Mouse (Mus musculus) neural tube, embryonic 13.5 days (tissue): ENCODE results near the gene Ctsh. TPM values are rescaled to one million over a fixed set of nuclear protein-coding genes. Genes with fewer than 3 reads are reported as not detected.
A peak's percentile ranks its signal among the peaks of the same experiment; 100 is the strongest.

Source experiments
- ATAC-seq: fragments of 200-750 bp; cut with Nextera tagmentation; 2 replicates; pipeline ENCODE4 v1.8.0; 2017; ENCODE audit warnings: low read depth, mild to moderate bottlenecking, moderate TSS enrichment, moderate library complexity
- H3K27ac ChIP-seq: fragments of 300-500 bp; sonication (generic); replicated peaks from 2 replicates; pipeline ENCODE4 v1.5.1; 2015; ENCODE audit warnings: moderate library complexity, mild to moderate bottlenecking, inconsistent platforms
- H3K27me3 ChIP-seq: fragments of 300-500 bp; sonication (generic); 2 replicates; pipeline ENCODE4 v1.6.1; 2015; ENCODE audit warnings: mild to moderate bottlenecking, inconsistent platforms
- H3K36me3 ChIP-seq: fragments of 300-500 bp; sonication (generic); 2 replicates; pipeline ENCODE4 v1.6.1; 2015; ENCODE audit warnings: mild to moderate bottlenecking, inconsistent platforms
- H3K4me1 ChIP-seq: fragments of 300-500 bp; sonication (generic); replicated peaks from 2 replicates; pipeline ENCODE4 v1.6.1; 2015; ENCODE audit warnings: inconsistent platforms
- H3K4me2 ChIP-seq: fragments of 300-500 bp; sonication (generic); 2 replicates; pipeline ENCODE4 v1.6.1; 2015; ENCODE audit warnings: inconsistent platforms, mild to moderate bottlenecking, moderate library complexity
- H3K4me3 ChIP-seq: fragments of 300-500 bp; sonication (generic); 2 replicates; pipeline ENCODE4 v1.5.1; 2015; ENCODE audit warnings: mild to moderate bottlenecking, inconsistent platforms
- H3K9ac ChIP-seq: fragments of 300-500 bp; sonication (generic); 2 replicates; pipeline ENCODE4 v1.6.1; 2015; ENCODE audit warnings: moderate library complexity, mild to moderate bottlenecking, inconsistent platforms
- H3K9me3 ChIP-seq: fragments of 300-500 bp; sonication (generic); 2 replicates; pipeline ENCODE4 v1.6.1; 2016; ENCODE audit warnings: inconsistent platforms
- WGBS: fragments of 180-500 bp; shearing (Covaris S2); methylation state at CpG from one replicate; pipeline ENCODE4 v1.1.7; 2015; 5-methylcytosine and 5-hydroxymethylcytosine counted together
- polyA plus RNA-seq: library from polyadenylated mRNA; unstranded; fragments of >200 nt; fragmentation: Nextera tagmentation; extraction: Ambion mirVana; gene quantifications from 2 replicates; pipeline ENCODE4 v1.2.1, GENCODE M21; 2015

Ctsh gene
- polyA plus RNA-seq, 1 experiment from 2014 or later = 34.0 TPM

DNA sequence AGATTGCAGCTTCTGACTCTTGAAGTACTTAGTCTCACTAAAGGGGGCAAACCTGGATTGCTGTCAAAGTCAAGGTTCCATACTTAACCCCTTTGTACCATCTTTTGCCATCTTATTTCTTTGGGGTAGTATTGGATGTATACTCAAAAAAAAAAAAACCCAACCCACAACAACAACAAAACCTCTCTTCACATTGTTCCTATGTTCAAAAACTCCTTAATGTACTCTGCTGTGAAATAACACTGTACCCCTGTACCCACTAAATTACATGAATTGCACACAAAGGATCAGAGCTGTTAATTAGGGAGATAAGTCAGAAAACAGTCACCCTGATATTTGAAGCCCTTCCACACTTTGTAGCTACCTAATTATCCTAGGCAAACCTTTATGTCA lies 61.4 kb downstream of the Ctsh start:
- Histone ChIP-seq H3K27me3 (no peaks in the 10 kb centered on the region; the same call in 1 of the 2 replicates), H3K27ac (0 out of 2 replicates have a peak overlapping the region, but pooled peaks have one; percentile 99), H3K4me3 (peak overlapping the region; percentile 92), H3K4me1 (peaks cover 33% of the 10 kb centered on the region), H3K4me2 (peak overlapping the region; percentile 61), H3K36me3 (no peaks in the 10 kb centered on the region), H3K9ac (peak overlapping the region; percentile 74), H3K9me3 (no peaks in the 10 kb centered on the region)
- no peak for ATAC-seq

DNA sequence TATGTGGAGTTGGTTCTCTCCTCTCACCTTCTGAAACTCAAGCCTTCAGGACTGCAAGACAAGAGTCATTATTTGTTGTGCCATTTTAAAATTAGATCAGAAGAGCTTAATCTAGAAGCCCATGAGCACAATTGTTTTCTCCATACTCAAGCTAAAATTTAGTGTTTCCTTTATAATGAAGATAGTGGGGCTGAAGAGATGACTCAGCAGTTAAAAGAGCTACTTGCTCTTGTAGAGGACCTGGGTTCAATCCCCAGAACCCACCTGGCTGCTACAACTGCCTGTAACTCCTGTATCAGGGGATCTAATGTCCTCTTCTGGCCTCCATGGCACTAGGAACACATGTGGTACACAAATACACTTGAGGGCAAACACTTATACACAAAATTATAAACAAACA lies 63.3 kb downstream of the Ctsh start:
- H3K4me3 ChIP-seq = no peak overlapping the region
- H3K36me3 ChIP-seq = no peaks in the 10 kb centered on the region
- H3K9ac ChIP-seq = no peak overlapping the region
- H3K27me3 ChIP-seq = no peaks in the 10 kb centered on the region; the same call in 1 of the 2 replicates
- no peak overlapping the region for H3K4me2 ChIP-seq
- peaks cover 15% of the 10 kb centered on the region for H3K4me1 ChIP-seq
- H3K27ac ChIP-seq = no peak overlapping the region
- ATAC-seq = no peak
- H3K9me3 ChIP-seq = no peaks in the 10 kb centered on the region

DNA sequence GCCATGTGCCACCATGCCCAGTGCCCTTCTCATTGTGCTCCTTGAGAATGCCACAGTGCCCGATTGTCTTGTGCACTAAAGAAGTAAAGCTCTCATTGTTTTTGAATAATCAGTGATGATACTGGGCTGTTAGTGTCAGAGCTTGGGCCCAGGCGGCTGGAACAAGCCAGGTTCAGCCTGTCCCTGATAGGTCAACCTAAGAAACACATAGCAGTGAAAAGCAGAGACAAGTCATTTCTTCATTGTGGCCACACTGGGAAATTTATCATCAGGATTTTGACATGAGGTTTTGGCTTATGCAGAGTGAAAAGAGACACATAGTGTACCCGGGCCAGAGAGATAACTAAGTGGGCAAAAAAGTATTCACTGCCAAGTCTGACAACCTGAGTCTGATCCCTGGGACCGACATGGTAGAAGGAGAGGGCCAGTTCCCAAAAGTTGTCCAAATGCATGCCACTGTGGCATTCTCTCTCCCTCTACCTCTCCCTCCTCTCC lies 68.3 kb downstream of the Ctsh start:
- no peak overlapping the region for H3K4me2 ChIP-seq
- H3K9ac ChIP-seq = no peak overlapping the region
- no peak overlapping the region for H3K4me3 ChIP-seq
- no peaks in the 10 kb centered on the region for H3K36me3 ChIP-seq
- no peaks in the 10 kb centered on the region; the same call in 1 of the 2 replicates for H3K27me3 ChIP-seq
- peaks cover 6% of the 10 kb centered on the region; the same call in 1 of the 2 replicates for H3K4me1 ChIP-seq
- WGBS = 60% methylated on average over 4 of the region's 4 CpGs
- no peak for ATAC-seq
- no peaks in the 10 kb centered on the region for H3K9me3 ChIP-seq
- no peak overlapping the region for H3K27ac ChIP-seq

DNA sequence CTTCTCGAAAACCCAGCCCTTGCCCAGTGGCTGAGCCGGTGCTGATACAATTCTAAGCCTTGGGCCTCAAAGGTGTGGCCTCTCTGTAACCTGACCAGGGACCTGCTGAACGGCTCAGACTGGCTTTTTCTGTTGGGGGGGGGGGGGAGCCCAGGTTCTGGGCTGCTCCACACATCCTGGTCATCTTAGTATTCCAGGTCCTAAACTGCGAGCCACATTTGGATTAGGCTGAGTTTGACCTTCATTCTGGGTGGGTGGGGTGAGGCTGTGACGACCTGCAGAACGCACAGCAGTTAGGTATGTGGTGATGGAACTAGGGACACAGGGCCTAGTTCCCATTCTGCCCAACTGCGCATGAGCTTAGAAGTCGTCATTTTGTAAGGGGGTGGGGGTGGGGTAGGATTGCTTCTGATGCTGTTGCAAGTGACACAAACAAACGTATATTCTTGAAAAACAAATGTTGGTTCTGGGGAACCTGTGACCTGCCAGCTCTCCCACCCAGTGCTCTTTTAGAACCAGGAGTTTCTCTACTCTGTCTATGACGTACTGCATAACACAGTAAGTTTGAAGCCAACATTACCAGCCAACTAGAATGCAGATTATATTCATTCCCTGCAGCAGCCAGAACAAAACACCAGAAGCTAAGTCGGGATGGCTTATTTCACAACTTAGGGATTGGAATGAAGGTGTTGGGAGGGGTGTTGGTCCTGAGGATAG lies 70.4 kb downstream of the Ctsh start:
- no peaks in the 10 kb centered on the region for H3K9me3 ChIP-seq
- peak; percentile 10; the same call in 1 of the 2 replicates for ATAC-seq
- H3K9ac ChIP-seq = no peak overlapping the region
- H3K4me2 ChIP-seq = peak overlapping the region; percentile 26
- WGBS = 40% methylated on average over 11 of the region's 11 CpGs
- peaks cover 6% of the 10 kb centered on the region; the same call in 1 of the 2 replicates for H3K4me1 ChIP-seq
- no peak overlapping the region for H3K4me3 ChIP-seq
- H3K36me3 ChIP-seq = no peaks in the 10 kb centered on the region
- no peaks in the 10 kb centered on the region for H3K27me3 ChIP-seq
- H3K27ac ChIP-seq = peak overlapping the region; percentile 62

DNA sequence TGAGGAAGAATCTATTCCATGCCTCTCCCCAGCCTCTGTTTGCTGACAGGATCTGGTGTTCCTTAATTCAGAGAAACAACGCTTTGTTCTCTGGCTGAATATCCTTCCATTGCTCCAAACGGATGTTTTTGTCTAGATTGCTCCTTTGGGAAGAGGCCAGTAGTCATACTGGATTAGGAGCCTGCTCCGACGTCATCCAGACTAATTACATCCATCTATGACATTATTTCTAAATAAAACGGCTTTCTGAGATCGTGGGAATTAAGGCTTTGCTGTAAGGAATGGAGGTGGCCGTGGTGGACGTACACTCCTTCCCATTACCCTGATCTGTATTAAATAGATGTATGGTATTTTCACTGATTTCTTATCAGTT lies 70.9 kb downstream of the Ctsh start:
- H3K9ac ChIP-seq = no peak overlapping the region
- no peak overlapping the region for H3K4me3 ChIP-seq
- H3K27me3 ChIP-seq = no peaks in the 10 kb centered on the region
- peaks cover 6% of the 10 kb centered on the region; the same call in 1 of the 2 replicates for H3K4me1 ChIP-seq
- peak overlapping the region; percentile 62 for H3K27ac ChIP-seq
- peak overlapping the region; percentile 26 for H3K4me2 ChIP-seq
- WGBS = 28% methylated on average over 8 of the region's 8 CpGs
- peak; percentile 33; the same call in 1 of the 2 replicates for ATAC-seq
- no peaks in the 10 kb centered on the region for H3K36me3 ChIP-seq
- no peaks in the 10 kb centered on the region for H3K9me3 ChIP-seq

Other genes with a start within 250 kb of the Ctsh start
- gene Rasgrf1, start 144.2 kb upstream of the Ctsh start, polyA plus RNA-seq = 1.3 and 2.8 TPM in 2 replicates
- 519 and 526 TPM in 2 replicates for gene Morf4l1, start 60.6 kb downstream of the Ctsh start, polyA plus RNA-seq
- 11.2 and 13.2 TPM in 2 replicates for gene Adamts7, start 108.9 kb downstream of the Ctsh start, polyA plus RNA-seq
- 6.8 and 7.3 TPM in 2 replicates for gene Tbc1d2b, start 216.7 kb downstream of the Ctsh start, polyA plus RNA-seq